Mouse (Mus musculus): Measurements from ENCODE around the gene Fabp7. TPM values are rescaled to one million over a fixed set of nuclear protein-coding genes. Genes with fewer than 3 reads are reported as not detected.

Fabp7 gene
- 10 to 100 TPM; 48.7 to 65.4 TPM for total RNA-seq (2021)
- long read RNA-seq, experiment 1, transcript Fabp7-201 (4 exons, 804 nt), result major isoform, 28 of 28 reads
- long read RNA-seq, experiment 1, partial matches to known transcripts, result 0 of 28 reads
- long read RNA-seq, experiment 1, other reads (novel, unspliced or antisense), result 0 of 28 reads
- long read RNA-seq, experiment 2, transcript Fabp7-201 (4 exons, 804 nt), result major isoform, 44 of 48 reads
- long read RNA-seq, experiment 2, partial matches to known transcripts, result 2 of 48 reads
- long read RNA-seq, experiment 2, other reads (novel, unspliced or antisense), result 2 of 48 reads

- DNase-seq (ENCODE audit: extremely low spot score in 1 of 2, low spot score in 2 of 2), result no peak
- no peak for TF ChIP-seq CTCF (IDR thresholded peaks at IDR 0.05)
- Histone ChIP-seq H3K27ac (peak within 1 kb of the TSS; percentile 76), H3K4me3 (peak within 1 kb of the TSS; percentile 39)
- intact Hi-C loops (cut with DNase I), result loop anchor here (2.0 to 5.0 kb wide), 2 partner anchors 40 to 42 kb away; no protein-coding TSS in a partner anchor
Observed at GRCm38 (mm10) chr10:57784876-57785150, at the start of gene Fabp7. Fabp7 (plus strand) TSS chr10:57784881.

GRCm38 (mm10) chr10:57740733-57741132 lies 43.9 kb upstream of the Fabp7 start:
- no peak for DNase-seq (ENCODE audit: extremely low spot score in 1 of 2, low spot score in 2 of 2)
- Histone ChIP-seq H3K27ac (no peak overlapping the region), H3K4me3 (no peak overlapping the region)
- intact Hi-C loops (cut with DNase I), result loop anchor here (5.0 to 10.0 kb wide), 2 partner anchors 278 to 514 kb away; partner anchors contain the start of gene Gcc2
- TF ChIP-seq CTCF (IDR thresholded peaks at IDR 0.05), result no peak

GRCm38 (mm10) chr10:57741351-57741750 lies 43.3 kb upstream of the Fabp7 start:
- no peak overlapping the region for H3K4me3 ChIP-seq
- H3K27ac ChIP-seq, result no peak overlapping the region
- no peak for DNase-seq (ENCODE audit: extremely low spot score in 1 of 2, low spot score in 2 of 2)
- intact Hi-C loops (cut with DNase I), result loop anchor here (5.0 to 10.0 kb wide), 2 partner anchors 279 to 513 kb away; partner anchors contain the start of gene Gcc2
- TF ChIP-seq CTCF (IDR thresholded peaks at IDR 0.05), result no peak

GRCm38 (mm10) chr10:57743045-57743444 lies 41.6 kb upstream of the Fabp7 start:
- intact Hi-C loops (cut with DNase I), result loop anchor here (1.0 to 10.0 kb wide), 4 partner anchors 53 to 512 kb away; partner anchors contain the start of gene Gcc2
- TF ChIP-seq CTCF (IDR thresholded peaks at IDR 0.05), result no peak
- H3K27ac ChIP-seq, result no peak overlapping the region
- no peak for DNase-seq (ENCODE audit: extremely low spot score in 1 of 2, low spot score in 2 of 2)
- H3K4me3 ChIP-seq, result no peak overlapping the region

- DNase-seq (ENCODE audit: extremely low spot score in 1 of 2, low spot score in 2 of 2), result peak; percentile 18 to 22
- peak; percentile 65 for TF ChIP-seq CTCF (IDR thresholded peaks at IDR 0.05)
- H3K27ac ChIP-seq, result no peak overlapping the region
- peak overlapping the region; percentile 44 for H3K4me3 ChIP-seq
- intact Hi-C loops (cut with DNase I), result loop anchor here (1.0 to 10.0 kb wide), 5 partner anchors 41 to 511 kb away; partner anchors contain the start of genes Fabp7 and Gcc2
Observed at GRCm38 (mm10) chr10:57743606-57744016, 41.1 kb upstream of the Fabp7 start.

GRCm38 (mm10) chr10:57744128-57744765 lies 40.4 kb upstream of the Fabp7 start:
- TF ChIP-seq CTCF (IDR thresholded peaks at IDR 0.05), result no peak
- Histone ChIP-seq H3K27ac (no peak overlapping the region), H3K4me3 (no peak overlapping the region)
- intact Hi-C loops (cut with DNase I), result loop anchor here (2.0 to 10.0 kb wide), 3 partner anchors 41 to 511 kb away; partner anchors contain the start of genes Fabp7 and Gcc2
- DNase-seq (ENCODE audit: extremely low spot score in 1 of 2, low spot score in 2 of 2), result no peak

GRCm38 (mm10) chr10:57745452-57745851 lies 39.2 kb upstream of the Fabp7 start:
- DNase-seq (ENCODE audit: extremely low spot score in 1 of 2, low spot score in 2 of 2), result no peak
- H3K27ac ChIP-seq, result no peak overlapping the region
- intact Hi-C loops (cut with DNase I), result loop anchor here (2.0 to 10.0 kb wide), 2 partner anchors 39 to 509 kb away; partner anchors contain the start of genes Fabp7 and Gcc2
- no peak for TF ChIP-seq CTCF (IDR thresholded peaks at IDR 0.05)
- H3K4me3 ChIP-seq, result no peak overlapping the region

GRCm38 (mm10) chr10:57747127-57747526 lies 37.6 kb upstream of the Fabp7 start:
- no peak for TF ChIP-seq CTCF (IDR thresholded peaks at IDR 0.05)
- intact Hi-C loops (cut with DNase I), result loop anchor here (10.0 kb wide), 1 partner anchor 508 kb away; the partner anchor contains the start of gene Gcc2
- Histone ChIP-seq H3K27ac (no peak overlapping the region), H3K4me3 (no peak overlapping the region)
- no peak for DNase-seq (ENCODE audit: extremely low spot score in 1 of 2, low spot score in 2 of 2)

- intact Hi-C loops (cut with DNase I), result no loop called here
- no peak for TF ChIP-seq CTCF (IDR thresholded peaks at IDR 0.05)
- no peak for DNase-seq (ENCODE audit: extremely low spot score in 1 of 2, low spot score in 2 of 2)
- no peak overlapping the region for H3K27ac ChIP-seq
- H3K4me3 ChIP-seq, result no peak overlapping the region
Observed at GRCm38 (mm10) chr10:57753343-57753742, 31.3 kb upstream of the Fabp7 start.

- intact Hi-C loops (cut with DNase I), result no loop called here
- no peak for TF ChIP-seq CTCF (IDR thresholded peaks at IDR 0.05)
- Histone ChIP-seq H3K4me3 (no peak overlapping the region), H3K27ac (no peak overlapping the region)
- no peak for DNase-seq (ENCODE audit: extremely low spot score in 1 of 2, low spot score in 2 of 2)
Observed at GRCm38 (mm10) chr10:57755201-57755736, 29.4 kb upstream of the Fabp7 start.

GRCm38 (mm10) chr10:57758999-57759398 lies 25.7 kb upstream of the Fabp7 start:
- TF ChIP-seq CTCF (IDR thresholded peaks at IDR 0.05), result no peak
- H3K27ac ChIP-seq, result no peak overlapping the region
- DNase-seq (ENCODE audit: extremely low spot score in 1 of 2, low spot score in 2 of 2), result no peak
- intact Hi-C loops (cut with DNase I), result no loop called here
- H3K4me3 ChIP-seq, result no peak overlapping the region

- intact Hi-C loops (cut with DNase I), result no loop called here
- TF ChIP-seq CTCF (IDR thresholded peaks at IDR 0.05), result no peak
- DNase-seq (ENCODE audit: extremely low spot score in 1 of 2, low spot score in 2 of 2), result no peak
- no peak overlapping the region for H3K4me3 ChIP-seq
- no peak overlapping the region for H3K27ac ChIP-seq
Observed at GRCm38 (mm10) chr10:57760694-57761093, 24.0 kb upstream of the Fabp7 start.

Data from left cerebral cortex, adult 2 months (tissue).